ENCODE assay signal across 20 mouse cellular contexts in genomic region chr2:55262721-55263278, GRCm38 (mm10).
DNase-seq lines count a peak whose midpoint lies in the region; ATAC-seq lines count a peak whose summit lies in the region.
"Had no signal": no experiment of that assay in that cellular context is flagged by ENCODE, and none has a peak within 500 bp of the region (broad histone marks: within the 10 kb centered on the region; RNA-seq: fewer than 3 reads in every experiment).

No protein-coding gene starts in this region.

- H3K9ac ChIP-seq in forebrain, embryonic 14.5 days (ENCODE audit: low read length) = no peak overlapping the region
- H3K9ac ChIP-seq in forebrain, embryonic 12.5 days = no peak overlapping the region
- no peak overlapping the region for H3K9ac ChIP-seq in midbrain, embryonic 12.5 days (replicated peaks)
- H3K9ac ChIP-seq in midbrain, embryonic 11.5 days (ENCODE audit: low read length) = no peak overlapping the region
- no peak overlapping the region for H3K9ac ChIP-seq in midbrain, embryonic 15.5 days
- H3K9ac ChIP-seq: embryonic facial prominence, embryonic 13.5 days; heart, embryonic 12.5 days; hindbrain, embryonic 15.5 days had no signal

- peak; percentile 2 for DNase-seq in forebrain, embryonic 14.5 days (ENCODE audit: low spot score)
- no peak for DNase-seq in midbrain, embryonic 11.5 days (ENCODE audit: low spot score, missing footprints)
- peak; percentile 5 for DNase-seq in brain, adult 2 months (ENCODE audit: low read depth, low spot score)
- no peak for DNase-seq in adrenal gland, postnatal 4 days (ENCODE audit: low spot score in 2 of 2)
- no peak for DNase-seq in cerebellum, postnatal 25 days
- DNase-seq: adrenal gland, postnatal 14 days; cerebellum, adult 11-12 months; cerebellum, adult 9-10 months; cerebellum, postnatal 36 days; gastrocnemius, postnatal 25 days; kidney, adult 11 months had no signal

- H3K4me2 ChIP-seq in forebrain, embryonic 14.5 days (ENCODE audit: low read length) = no peak overlapping the region
- H3K4me2 ChIP-seq in forebrain, embryonic 12.5 days = no peak overlapping the region
- H3K4me2 ChIP-seq in midbrain, embryonic 12.5 days (replicated peaks) = no peak overlapping the region
- no peak overlapping the region for H3K4me2 ChIP-seq in midbrain, embryonic 11.5 days
- H3K4me2 ChIP-seq in midbrain, embryonic 15.5 days = no peak overlapping the region
- H3K4me2 ChIP-seq: embryonic facial prominence, embryonic 13.5 days; heart, embryonic 12.5 days; hindbrain, embryonic 15.5 days had no signal

- H3K9me3 ChIP-seq in forebrain, embryonic 14.5 days (replicated peaks; ENCODE audit: control insufficient read depth, low read length) = no peaks in the 10 kb centered on the region
- no peaks in the 10 kb centered on the region for H3K9me3 ChIP-seq in forebrain, embryonic 12.5 days
- no peaks in the 10 kb centered on the region for H3K9me3 ChIP-seq in midbrain, embryonic 12.5 days
- no peaks in the 10 kb centered on the region for H3K9me3 ChIP-seq in midbrain, embryonic 11.5 days (ENCODE audit: control insufficient read depth, low read length)
- no peaks in the 10 kb centered on the region for H3K9me3 ChIP-seq in midbrain, embryonic 15.5 days
- H3K9me3 ChIP-seq: embryonic facial prominence, embryonic 13.5 days; heart, embryonic 12.5 days; hindbrain, embryonic 15.5 days had no signal

- H3K27me3 ChIP-seq in forebrain, embryonic 14.5 days (replicated peaks; ENCODE audit: control insufficient read depth, insufficient read depth, low read length) = no peaks in the 10 kb centered on the region
- no peaks in the 10 kb centered on the region for H3K27me3 ChIP-seq in forebrain, embryonic 12.5 days
- no peaks in the 10 kb centered on the region for H3K27me3 ChIP-seq in midbrain, embryonic 12.5 days
- no peaks in the 10 kb centered on the region for H3K27me3 ChIP-seq in midbrain, embryonic 11.5 days (ENCODE audit: control insufficient read depth, insufficient read depth, low read length)
- H3K27me3 ChIP-seq in midbrain, embryonic 15.5 days (replicated peaks) = no peaks in the 10 kb centered on the region
- H3K27me3 ChIP-seq: embryonic facial prominence, embryonic 13.5 days; heart, embryonic 12.5 days; hindbrain, embryonic 15.5 days; Patski had no signal

- WGBS in forebrain, embryonic 14.5 days = 20% methylated on average over 1 of the region's 1 CpGs
- WGBS in forebrain, embryonic 12.5 days = 34% methylated on average over 1 of the region's 1 CpGs
- WGBS in midbrain, embryonic 12.5 days = 54% methylated on average over 1 of the region's 1 CpGs
- 52% methylated on average over 1 of the region's 1 CpGs for WGBS in midbrain, embryonic 11.5 days
- whole genome bisulfite sequencing in midbrain, embryonic 15.5 days = 37% methylated on average over 1 of the region's 1 CpGs

- no peaks in the 10 kb centered on the region for H3K4me1 ChIP-seq in forebrain, embryonic 14.5 days (ENCODE audit: control insufficient read depth, insufficient read depth, low read length)
- no peaks in the 10 kb centered on the region for H3K4me1 ChIP-seq in forebrain, embryonic 12.5 days
- no peaks in the 10 kb centered on the region for H3K4me1 ChIP-seq in midbrain, embryonic 12.5 days
- H3K4me1 ChIP-seq in midbrain, embryonic 11.5 days (ENCODE audit: control insufficient read depth, insufficient read depth, low read length) = no peaks in the 10 kb centered on the region
- H3K4me1 ChIP-seq in midbrain, embryonic 15.5 days = no peaks in the 10 kb centered on the region
- H3K4me1 ChIP-seq: embryonic facial prominence, embryonic 13.5 days; heart, embryonic 12.5 days; hindbrain, embryonic 15.5 days had no signal

- no peak for ATAC-seq in forebrain, embryonic 14.5 days
- ATAC-seq in forebrain, embryonic 12.5 days (ENCODE audit: low FRiP score) = no peak
- ATAC-seq in midbrain, embryonic 12.5 days (ENCODE audit: low FRiP score, low read depth) = peak; percentile 27; the same call in 1 of the 2 replicates
- ATAC-seq in midbrain, embryonic 11.5 days (ENCODE audit: low FRiP score) = no peak
- peak; percentile 80 for ATAC-seq in midbrain, embryonic 15.5 days (replicated peaks)
- ATAC-seq: activated CD4-positive, CD25-positive, alpha-beta regulatory T cell, adult 4 months; forebrain, embryonic 16.5 days; Patski had no signal

- H3K27ac ChIP-seq in forebrain, embryonic 14.5 days (ENCODE audit: low read depth, low read length) = no peak overlapping the region
- no peak overlapping the region for H3K27ac ChIP-seq in forebrain, embryonic 12.5 days
- peak overlapping the region; percentile 32; the same call in 1 of the 2 replicates for H3K27ac ChIP-seq in midbrain, embryonic 12.5 days (replicated peaks)
- no peak overlapping the region for H3K27ac ChIP-seq in midbrain, embryonic 11.5 days (ENCODE audit: low read depth, low read length)
- H3K27ac ChIP-seq in midbrain, embryonic 15.5 days = peak overlapping the region; percentile 19; the same call in 1 of the 2 replicates
- H3K27ac ChIP-seq: embryonic facial prominence, embryonic 13.5 days; hindbrain, embryonic 15.5 days had no signal

- no peak overlapping the region for H3K4me3 ChIP-seq in forebrain, embryonic 14.5 days (ENCODE audit: low read depth, low read length)
- no peak overlapping the region for H3K4me3 ChIP-seq in forebrain, embryonic 12.5 days (replicated peaks)
- no peak overlapping the region for H3K4me3 ChIP-seq in midbrain, embryonic 12.5 days
- no peak overlapping the region for H3K4me3 ChIP-seq in midbrain, embryonic 11.5 days (ENCODE audit: low read depth, low read length)
- H3K4me3 ChIP-seq in midbrain, embryonic 15.5 days = no peak overlapping the region
- H3K4me3 ChIP-seq: embryonic facial prominence, embryonic 13.5 days; heart, embryonic 12.5 days; hindbrain, embryonic 15.5 days had no signal

- H3K36me3 ChIP-seq in forebrain, embryonic 14.5 days (ENCODE audit: control insufficient read depth, insufficient read depth, low read length) = no peaks in the 10 kb centered on the region
- H3K36me3 ChIP-seq in forebrain, embryonic 12.5 days (replicated peaks) = no peaks in the 10 kb centered on the region
- H3K36me3 ChIP-seq in midbrain, embryonic 12.5 days = no peaks in the 10 kb centered on the region
- H3K36me3 ChIP-seq in midbrain, embryonic 11.5 days (ENCODE audit: control insufficient read depth, insufficient read depth, low read length) = no peaks in the 10 kb centered on the region
- no peaks in the 10 kb centered on the region for H3K36me3 ChIP-seq in midbrain, embryonic 15.5 days (replicated peaks)
- H3K36me3 ChIP-seq: embryonic facial prominence, embryonic 13.5 days; heart, embryonic 12.5 days; hindbrain, embryonic 15.5 days had no signal

Comparison
In these comparisons a context has a peak if more than half of its experiments do, and no peak if none do; other contexts are left out.
1. ATAC-seq: peak in midbrain, embryonic 12.5 days (single experiment) and midbrain, embryonic 15.5 days (single experiment); none in forebrain, embryonic 14.5 days (single experiment), forebrain, embryonic 12.5 days (single experiment) and midbrain, embryonic 11.5 days (single experiment).
2. H3K27ac ChIP-seq: peak in midbrain, embryonic 12.5 days (single experiment) and midbrain, embryonic 15.5 days (single experiment); none in forebrain, embryonic 14.5 days (single experiment), forebrain, embryonic 12.5 days (single experiment) and midbrain, embryonic 11.5 days (single experiment).
3. DNase-seq: peak in forebrain, embryonic 14.5 days (single experiment) and brain, adult 2 months (single experiment); none in midbrain, embryonic 11.5 days (single experiment), adrenal gland, postnatal 4 days (0 of 2) and cerebellum, postnatal 25 days (0 of 2).